Comparison of ENCODE assay signal across 30 mouse cellular contexts in genomic region chr10:30774396-30774795, GRCm38 (mm10). TPM values are rescaled to one million over a fixed set of nuclear protein-coding genes. Genes with fewer than 3 reads are reported as not detected.
DNase-seq lines count a peak whose midpoint lies in the region; ATAC-seq and TF ChIP-seq lines count a peak whose summit lies in the region.
"Had no signal": no experiment of that assay in that cellular context is flagged by ENCODE, and none has a peak within 500 bp of the region (broad histone marks: within the 10 kb centered on the region; RNA-seq: fewer than 3 reads in every experiment).

No protein-coding gene starts in this region.

- peaks cover 12% of the 10 kb centered on the region; the same call in 1 of the 2 replicates for H3K4me1 ChIP-seq in hindbrain, embryonic 14.5 days (replicated peaks; ENCODE audit: control insufficient read depth, insufficient read depth, low read length)
- H3K4me1 ChIP-seq in hindbrain, embryonic 11.5 days (replicated peaks; ENCODE audit: control insufficient read depth, insufficient read depth, low read length), result no peaks in the 10 kb centered on the region
- peaks cover 18% of the 10 kb centered on the region for H3K4me1 ChIP-seq in brown adipose tissue, adult 24 weeks (ENCODE audit: control insufficient read depth, insufficient read depth, insufficient read length, low read length)
- H3K4me1 ChIP-seq: embryonic facial prominence, embryonic 10.5 days; embryonic facial prominence, embryonic 15.5 days; limb, embryonic 10.5 days; midbrain, embryonic 12.5 days had no signal

- no peak for ATAC-seq in hindbrain, embryonic 14.5 days (ENCODE audit: low FRiP score)
- no peak for ATAC-seq in hindbrain, embryonic 11.5 days (ENCODE audit: low FRiP score)
- ATAC-seq: forebrain, embryonic 16.5 days; inflammation-experienced regulatory T-cells, adult 6 months; liver, postnatal 0 days had no signal

- DNase-seq in cerebellum, adult 9-10 months, result peak; percentile 21
- no peak for DNase-seq in cerebellum, postnatal 14 days
- no peak for DNase-seq in hindbrain, embryonic 14.5 days (ENCODE audit: low spot score)
- DNase-seq in hindbrain, embryonic 11.5 days (ENCODE audit: low spot score), result no peak
- DNase-seq in layer of hippocampus, adult 2 months (ENCODE audit: low spot score in 2 of 2), result no peak
- no peak for DNase-seq in layer of hippocampus, adult 8-10 months (ENCODE audit: low spot score in 2 of 2)
- DNase-seq in heart, postnatal 25 days (ENCODE audit: low spot score), result no peak
- DNase-seq: adrenal gland, postnatal 10 days; cerebellum, adult 11 months; cerebellum, postnatal 25 days; gastrocnemius, adult 2 months; heart, adult 2 months; kidney, postnatal 14 days; layer of hippocampus, adult 9-11 months; liver, postnatal 0 days; lung, postnatal 36 days; right cerebral cortex, postnatal 25 days; spleen, adult 18-20 months; thymus, postnatal 14 days had no signal

- no peaks in the 10 kb centered on the region for H3K27me3 ChIP-seq in hindbrain, embryonic 14.5 days (ENCODE audit: control insufficient read depth, insufficient read depth, low read length)
- H3K27me3 ChIP-seq in hindbrain, embryonic 11.5 days (ENCODE audit: control insufficient read depth, insufficient read depth, low read length), result no peaks in the 10 kb centered on the region
- H3K27me3 ChIP-seq: embryonic facial prominence, embryonic 15.5 days; heart, embryonic 12.5 days; limb, embryonic 15.5 days; megakaryocyte, embryonic 14.5 days; midbrain, embryonic 12.5 days had no signal

- intact Hi-C loops in heart, postnatal 25 days (cut with DNase I), result no loop called here

- no peaks in the 10 kb centered on the region for H3K36me3 ChIP-seq in hindbrain, embryonic 14.5 days (replicated peaks; ENCODE audit: control insufficient read depth, insufficient read depth)
- H3K36me3 ChIP-seq in hindbrain, embryonic 11.5 days (ENCODE audit: control insufficient read depth, insufficient read depth, low read length), result no peaks in the 10 kb centered on the region
- H3K36me3 ChIP-seq: embryonic facial prominence, embryonic 10.5 days; embryonic facial prominence, embryonic 15.5 days; limb, embryonic 10.5 days; limb, embryonic 15.5 days; midbrain, embryonic 12.5 days had no signal

- WGBS in hindbrain, embryonic 14.5 days, result 94% methylated on average over 2 of the region's 2 CpGs
- 91% methylated on average over 2 of the region's 2 CpGs for WGBS in hindbrain, embryonic 11.5 days

- peak overlapping the region; percentile 32; the same call in 1 of the 2 replicates for H3K27ac ChIP-seq in hindbrain, embryonic 14.5 days
- no peak overlapping the region for H3K27ac ChIP-seq in hindbrain, embryonic 11.5 days (ENCODE audit: low read depth, low read length)
- peak overlapping the region; percentile 40; the same call in 1 of the 2 replicates for H3K27ac ChIP-seq in layer of hippocampus, adult 2 months
- H3K27ac ChIP-seq in brown adipose tissue, adult 24 weeks (replicated peaks; ENCODE audit: low read depth, low read length), result peak overlapping the region; percentile 48
- H3K27ac ChIP-seq: embryonic facial prominence, embryonic 10.5 days; embryonic facial prominence, embryonic 15.5 days; heart, adult 2 months; limb, embryonic 10.5 days; limb, embryonic 15.5 days; midbrain, embryonic 12.5 days had no signal

- no peak for TF ChIP-seq CTCF in layer of hippocampus, adult 2 months (conservative IDR thresholded peaks at IDR 0.05)

- no peaks in the 10 kb centered on the region for H3K9me3 ChIP-seq in hindbrain, embryonic 14.5 days (ENCODE audit: control insufficient read depth, low read length)
- no peaks in the 10 kb centered on the region for H3K9me3 ChIP-seq in hindbrain, embryonic 11.5 days (ENCODE audit: control insufficient read depth, low read length)
- H3K9me3 ChIP-seq: embryonic facial prominence, embryonic 10.5 days; embryonic facial prominence, embryonic 15.5 days; G1E; heart, embryonic 12.5 days; limb, embryonic 10.5 days; limb, embryonic 15.5 days; megakaryocyte, embryonic 14.5 days; midbrain, embryonic 12.5 days had no signal

- no peak overlapping the region for H3K4me3 ChIP-seq in hindbrain, embryonic 14.5 days (replicated peaks; ENCODE audit: low read length)
- H3K4me3 ChIP-seq in hindbrain, embryonic 11.5 days (ENCODE audit: low read depth, low read length), result no peak overlapping the region
- H3K4me3 ChIP-seq in layer of hippocampus, adult 2 months, result no peak overlapping the region
- no peak overlapping the region for H3K4me3 ChIP-seq in brown adipose tissue, adult 24 weeks (ENCODE audit: insufficient read depth, low read depth, low read length)
- H3K4me3 ChIP-seq: embryonic facial prominence, embryonic 10.5 days; embryonic facial prominence, embryonic 15.5 days; gastrocnemius, adult 2 months; heart, adult 2 months; heart, embryonic 12.5 days; limb, embryonic 10.5 days; limb, embryonic 15.5 days; megakaryocyte, embryonic 14.5 days; midbrain, embryonic 12.5 days had no signal

- H3K9ac ChIP-seq in hindbrain, embryonic 14.5 days, result no peak overlapping the region
- no peak overlapping the region for H3K9ac ChIP-seq in hindbrain, embryonic 11.5 days (ENCODE audit: low read depth, low read length)
- H3K9ac ChIP-seq: embryonic facial prominence, embryonic 15.5 days; heart, embryonic 12.5 days; limb, embryonic 15.5 days; liver, postnatal 0 days; midbrain, embryonic 12.5 days had no signal

- H3K4me2 ChIP-seq in hindbrain, embryonic 14.5 days (replicated peaks), result no peak overlapping the region
- no peak overlapping the region for H3K4me2 ChIP-seq in hindbrain, embryonic 11.5 days (replicated peaks; ENCODE audit: low read depth, low read length)
- H3K4me2 ChIP-seq: embryonic facial prominence, embryonic 15.5 days; heart, embryonic 12.5 days; limb, embryonic 15.5 days; midbrain, embryonic 12.5 days had no signal

RNA-seq across cellular contexts. Expression of gene Ncoa7, which starts 28.7 kb away (rescaled TPM):
- polyA plus RNA-seq in hindbrain, embryonic 14.5 days (2014; fragmentation: Nextera tagmentation; extraction: Ambion mirVana), result 23.9 and 26.6 TPM in 2 replicates
- 9.3 and 9.7 TPM in 2 replicates for polyA plus RNA-seq in hindbrain, embryonic 11.5 days (2014; fragmentation: Nextera tagmentation; extraction: Ambion mirVana)
- 10 to 100 TPM; 98.8 to 99.0 TPM for total RNA-seq in layer of hippocampus, adult 2 months (2021)
- total RNA-seq in layer of hippocampus, adult 8-10 months (2022), result 100 to 1,000 TPM in 2 of 4 experiments, 10 to 100 TPM in 2; 75.7 to 112 (median 99.1) TPM
- polyA plus RNA-seq in brown adipose tissue, adult 24 weeks (2012; ENCODE audit: insufficient read depth, insufficient read length, missing spikeins), result 11.1 and 20.7 TPM in 2 replicates
- total RNA-seq in heart, postnatal 25 days (2021), result 1 to 10 TPM; 4.2 to 5.3 TPM

Comparison
In these comparisons a context has a peak if more than half of its experiments do, and no peak if none do; other contexts are left out.
1. RNA of gene Ncoa7, which starts 28.7 kb away (total RNA-seq): 75.7 to 112 TPM in layer of hippocampus, adult 8-10 months and 98.8 to 99.0 TPM in layer of hippocampus, adult 2 months; 4.2 to 5.3 TPM in heart, postnatal 25 days; every median in the first group is over 10 times any median in the second.